Mouse (Mus musculus): Measurements from ENCODE around the gene Gm10681. TPM values are rescaled to one million over a fixed set of nuclear protein-coding genes. Genes with fewer than 3 reads are reported as not detected.

Gm10681 gene
- polyA plus RNA-seq, 1 experiment from 2014 or later: not detected

Other genes starting within 250 kb of the Gm10681 start
- 190 and 218 TPM in 2 replicates for gene Phgdh, start 248.8 kb downstream of the Gm10681 start, polyA plus RNA-seq (2014; fragmentation: Nextera tagmentation; extraction: Ambion mirVana)
- 4.8 and 6.2 TPM in 2 replicates for gene Zfp697, start 206.3 kb downstream of the Gm10681 start, polyA plus RNA-seq (2014; fragmentation: Nextera tagmentation; extraction: Ambion mirVana)
- not detected in 2 replicates for gene Gm4450, start 131.7 kb downstream of the Gm10681 start, polyA plus RNA-seq (2014; fragmentation: Nextera tagmentation; extraction: Ambion mirVana)
- gene Hsd3b4, start 78.3 kb downstream of the Gm10681 start, polyA plus RNA-seq (2014; fragmentation: Nextera tagmentation; extraction: Ambion mirVana): not detected in 2 replicates
- gene Hsd3b5, start 41.4 kb upstream of the Gm10681 start, polyA plus RNA-seq (2014; fragmentation: Nextera tagmentation; extraction: Ambion mirVana): not detected in 2 replicates
- gene Hsd3b2, start 135.7 kb upstream of the Gm10681 start, polyA plus RNA-seq (2014; fragmentation: Nextera tagmentation; extraction: Ambion mirVana): 0.05 TPM in 1 of 2 replicates, not detected in the other
- not detected in 2 replicates for gene Hsd3b3, start 174.3 kb upstream of the Gm10681 start, polyA plus RNA-seq (2014; fragmentation: Nextera tagmentation; extraction: Ambion mirVana)
- 1.3 and 2.7 TPM in 2 replicates for gene Hsd3b6, start 225.6 kb upstream of the Gm10681 start, polyA plus RNA-seq (2014; fragmentation: Nextera tagmentation; extraction: Ambion mirVana)